Mouse (Mus musculus): ENCODE measurements around the gene Stxbp3.

The Stxbp3 gene

GRCm38 (mm10) chr3:108840000-108840715, at the start of gene Stxbp3:
Gene Stxbp3, minus strand, starts transcription at chr3:108840526.
- ChIA-PET POLR2A (interaction anchor here (0.6 to 2.1 kb wide), 34 partner anchors 10 to 407 kb away, joined by 3 to 19 read pairs (median 4); partner anchors contain the start of genes Prpf38b (in 3 of the 4), Gpsm2 (in 2 of the 4), Clcc1 (in 1 of the 4) and Fam102b (in 1 of the 4)), CTCF (interaction anchor here (0.6 to 2.2 kb wide), 26 partner anchors 9 to 909 kb away, joined by 3 to 23 read pairs (median 4); partner anchors contain the start of genes Prpf38b (in 2 of the 4), Fam102b (in 1 of the 4) and Gstm7 (in 1 of the 4))

- POLR2A ChIA-PET, result interaction anchor here (0.5 to 1.8 kb wide), 6 partner anchors 9 to 336 kb away, joined by 3 to 6 read pairs (median 4); partner anchors contain the start of gene Prpf38b (in 2 of the 4)
- CTCF ChIA-PET, result interaction anchor here in 2 of 4 experiments (0.6 kb wide), 2 partner anchors 96 to 374 kb away, joined by 3 to 4 read pairs; no protein-coding TSS in a partner anchor
These were observed 49.6 kb upstream of the Stxbp3 start, which contains the start of gene Fndc7 for GRCm38 (mm10) chr3:108889908-108890307. Gene Fndc7, minus strand, starts transcription at chr3:108890008.

- POLR2A ChIA-PET, result interaction anchor here in 1 of 4 experiments (1.1 kb wide), 1 partner anchor 11 kb away, joined by 3 read pairs; no protein-coding TSS in a partner anchor
- CTCF ChIA-PET, result no interaction called here
These were observed 47.3 kb upstream of the Stxbp3 start for GRCm38 (mm10) chr3:108887618-108887975.

- ChIA-PET POLR2A (interaction anchor here in 2 of 4 experiments (0.9 to 3.2 kb wide), 4 partner anchors 9 to 25 kb away, joined by 3 to 18 read pairs (median 4); partner anchors contain the start of gene Prpf38b (in 2 of the 2)), CTCF (interaction anchor here in 2 of 4 experiments (0.6 to 0.7 kb wide), 2 partner anchors 176 to 1012 kb away, joined by 3 read pairs; no protein-coding TSS in a partner anchor)
These were observed 46.8 kb upstream of the Stxbp3 start for GRCm38 (mm10) chr3:108886934-108887617.

- ChIA-PET POLR2A (interaction anchor here in 3 of 4 experiments (0.7 to 3.2 kb wide), 7 partner anchors 8 to 174 kb away, joined by 3 to 18 read pairs (median 4); partner anchors contain the start of gene Prpf38b (in 2 of the 3)), CTCF (interaction anchor here in 3 of 4 experiments (0.5 to 0.7 kb wide), 3 partner anchors 99 to 1020 kb away, joined by 3 to 5 read pairs (median 4); no protein-coding TSS in a partner anchor)
These were observed 45.6 kb upstream of the Stxbp3 start for GRCm38 (mm10) chr3:108885686-108886530.

- POLR2A ChIA-PET, result interaction anchor here (0.7 to 3.2 kb wide), 8 partner anchors 13 to 28 kb away, joined by 3 to 18 read pairs (median 4); partner anchors contain the start of gene Prpf38b (in 2 of the 4)
- CTCF ChIA-PET, result no interaction called here
These were observed 44.5 kb upstream of the Stxbp3 start for GRCm38 (mm10) chr3:108884706-108885289.

GRCm38 (mm10) chr3:108883067-108883466, 42.7 kb upstream of the Stxbp3 start:
- POLR2A ChIA-PET, result interaction anchor here in 2 of 4 experiments (0.5 to 2.2 kb wide), 4 partner anchors 14 to 29 kb away, joined by 3 to 6 read pairs (median 3); partner anchors contain the start of gene Prpf38b (in 1 of the 2)
- CTCF ChIA-PET, result no interaction called here

GRCm38 (mm10) chr3:108881873-108882272, 41.5 kb upstream of the Stxbp3 start:
- POLR2A ChIA-PET, result interaction anchor here in 3 of 4 experiments (0.6 to 4.0 kb wide), 12 partner anchors 16 to 597 kb away, joined by 3 to 22 read pairs (median 4); partner anchors contain the start of genes Prpf38b (in 2 of the 3) and Stxbp3 (in 1 of the 3)

GRCm38 (mm10) chr3:108880544-108881507, 40.5 kb upstream of the Stxbp3 start:
- ChIA-PET POLR2A (interaction anchor here (0.6 to 4.0 kb wide), 21 partner anchors 9 to 228 kb away, joined by 3 to 22 read pairs (median 3); partner anchors contain the start of genes Prpf38b (in 3 of the 4), Fndc7 (in 1 of the 4) and Stxbp3 (in 1 of the 4)), CTCF (interaction anchor here in 3 of 4 experiments (0.6 to 2.2 kb wide), 8 partner anchors 13 to 159 kb away, joined by 3 to 6 read pairs (median 4); partner anchors contain the start of genes Stxbp3 (in 2 of the 3) and Gpsm2 (in 1 of the 3))

More at GRCm38 (mm10) chr3:108881873-108882272, 41.5 kb upstream of the Stxbp3 start:
- CTCF ChIA-PET, result interaction anchor here in 2 of 4 experiments (0.7 to 2.2 kb wide), 4 partner anchors 41 to 170 kb away, joined by 3 to 9 read pairs (median 4); partner anchors contain the start of gene Stxbp3 (in 1 of the 2)

- POLR2A ChIA-PET, result interaction anchor here in 3 of 4 experiments (0.5 to 4.0 kb wide), 14 partner anchors 16 to 496 kb away, joined by 3 to 22 read pairs (median 3); partner anchors contain the start of genes Prpf38b (in 2 of the 3), Clcc1 (in 1 of the 3) and Psrc1 (in 1 of the 3)
These were observed 39.6 kb upstream of the Stxbp3 start for GRCm38 (mm10) chr3:108879836-108880435.

GRCm38 (mm10) chr3:108879129-108879528, 38.8 kb upstream of the Stxbp3 start:
- ChIA-PET POLR2A (interaction anchor here in 2 of 4 experiments (0.5 to 4.0 kb wide), 8 partner anchors 16 to 495 kb away, joined by 3 to 22 read pairs (median 3); partner anchors contain the start of genes Prpf38b (in 2 of the 2), Clcc1 (in 1 of the 2) and Psrc1 (in 1 of the 2)), CTCF (interaction anchor here in 2 of 4 experiments (0.9 to 1.2 kb wide), 2 partner anchors 14 to 22 kb away, joined by 3 to 4 read pairs; no protein-coding TSS in a partner anchor)

More at GRCm38 (mm10) chr3:108879836-108880435, 39.6 kb upstream of the Stxbp3 start:
- CTCF ChIA-PET, result interaction anchor here in 3 of 4 experiments (0.9 to 2.2 kb wide), 5 partner anchors 14 to 147 kb away, joined by 3 to 6 read pairs (median 4); partner anchors contain the start of gene Stxbp3 (in 2 of the 3)

GRCm38 (mm10) chr3:108870631-108871030, 30.3 kb upstream of the Stxbp3 start:
- POLR2A ChIA-PET, result interaction anchor here in 3 of 4 experiments (0.6 to 0.7 kb wide), 3 partner anchors 112 to 308 kb away, joined by 3 to 5 read pairs (median 3); partner anchors contain the start of gene Gpsm2 (in 1 of the 3)
- CTCF ChIA-PET, result no interaction called here

- CTCF ChIA-PET, result interaction anchor here in 1 of 4 experiments (0.7 kb wide), 1 partner anchor 135 kb away, joined by 3 read pairs; no protein-coding TSS in a partner anchor
- POLR2A ChIA-PET, result interaction anchor here in 1 of 4 experiments (1.0 kb wide), 1 partner anchor 8 kb away, joined by 4 read pairs; no protein-coding TSS in a partner anchor
These were observed 27.1 kb upstream of the Stxbp3 start for GRCm38 (mm10) chr3:108867449-108867848.

GRCm38 (mm10) chr3:108865676-108866075, 25.4 kb upstream of the Stxbp3 start:
- CTCF ChIA-PET, result interaction anchor here in 1 of 4 experiments (1.3 kb wide), 1 partner anchor 14 kb away, joined by 3 read pairs; no protein-coding TSS in a partner anchor

More at GRCm38 (mm10) chr3:108865676-108866075, 25.4 kb upstream of the Stxbp3 start:
- POLR2A ChIA-PET, result interaction anchor here in 3 of 4 experiments (0.5 to 1.5 kb wide), 5 partner anchors 9 to 688 kb away, joined by 4 to 6 read pairs (median 4); no protein-coding TSS in a partner anchor
